Mouse (Mus musculus) fat pad, adult 2 months (tissue): ENCODE results near the gene B4gat1.

Source experiments
- DNase-seq: peaks from one replicate; pipeline ENCODE4 v3.0.0-alpha.2; 2011; ENCODE audit warnings: low read depth, low spot score; ENCODE audit errors: extremely low read depth

Gene B4gat1

DNA sequence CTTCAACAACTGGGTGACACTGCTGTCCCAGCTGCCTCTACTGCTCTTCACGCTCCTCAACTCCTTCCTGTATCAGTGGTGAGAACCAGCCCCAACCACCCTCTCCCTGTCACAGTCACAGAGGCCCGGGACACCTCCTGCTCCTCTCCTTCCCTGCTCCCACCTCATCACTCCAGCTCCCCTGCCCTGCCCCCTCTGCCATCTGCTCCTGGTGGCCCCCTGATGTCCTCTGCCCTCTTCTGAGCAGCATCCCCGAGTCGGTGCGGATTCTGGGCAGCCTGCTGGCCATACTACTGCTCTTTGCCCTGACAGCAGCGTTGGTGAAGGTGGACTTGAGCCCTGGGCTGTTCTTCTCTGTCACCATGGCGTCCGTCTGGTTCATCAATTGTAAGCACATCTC lies 12.5 kb upstream of the B4gat1 start:
- DNase-seq = no peak

- DNase-seq = no peak
Measured at GRCm38 (mm10) chr19:5032686-5033085, 5.9 kb upstream of the B4gat1 start.

DNA sequence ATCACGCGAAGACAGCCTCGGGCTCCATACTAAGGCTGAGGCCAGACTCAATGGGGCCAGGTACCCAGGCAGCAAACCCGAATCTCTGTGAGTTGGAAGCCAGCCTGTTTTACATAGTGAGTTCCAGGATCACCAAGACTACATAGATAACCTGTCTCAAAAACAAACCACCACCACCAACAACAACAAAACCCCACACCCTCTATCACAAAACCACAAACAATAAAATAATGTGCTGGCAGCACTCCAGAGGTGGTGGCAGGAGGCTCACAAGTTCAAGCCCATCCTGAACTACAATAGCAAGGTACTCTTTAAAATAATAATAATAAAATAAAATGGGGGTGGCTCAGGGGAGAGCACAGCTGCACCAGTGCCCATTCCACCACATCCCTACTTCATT lies 2.0 kb upstream of the B4gat1 start:
- no peak for DNase-seq

DNA sequence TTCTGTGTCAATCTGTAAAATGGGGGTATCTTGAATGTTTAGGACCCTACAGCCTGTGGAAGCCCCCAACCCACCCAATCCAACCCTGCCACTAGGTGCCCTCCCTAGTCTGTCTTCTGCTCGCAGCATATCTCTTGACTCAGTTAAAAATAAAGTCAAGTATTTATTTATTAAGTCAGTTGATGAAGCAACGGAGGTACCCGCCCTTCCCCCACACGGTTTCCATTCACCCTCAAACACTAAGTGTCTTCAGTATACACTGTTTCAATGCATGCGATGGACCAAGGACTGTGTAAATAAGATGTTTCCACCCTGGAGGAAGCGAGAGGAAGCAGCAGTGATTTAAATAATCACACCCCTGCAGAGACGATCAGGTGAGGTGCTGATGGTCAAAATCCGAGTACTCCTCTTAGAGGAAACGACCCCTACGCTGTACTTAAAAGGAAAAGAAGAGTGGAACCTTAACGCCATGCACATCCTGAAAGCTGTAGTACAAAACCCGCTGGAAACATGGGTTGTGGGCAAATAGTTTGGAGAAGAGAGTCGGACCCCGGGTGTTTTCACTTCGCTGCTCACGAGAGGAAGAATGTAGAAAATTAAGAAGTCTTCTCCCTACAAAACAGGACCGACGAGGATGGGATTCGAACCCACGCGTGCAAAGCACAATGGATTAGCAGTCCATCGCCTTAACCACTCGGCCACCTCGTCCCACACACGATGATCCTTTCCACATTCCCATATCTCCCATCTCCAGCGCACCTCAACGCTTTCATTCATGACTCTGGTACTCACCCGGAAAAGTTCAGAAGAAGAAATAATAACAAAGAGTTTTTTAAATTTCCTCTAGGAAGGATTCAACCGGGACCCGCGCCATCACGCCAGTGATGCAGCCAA lies 701 bp upstream of the B4gat1 start:
- no peak for DNase-seq

DNA sequence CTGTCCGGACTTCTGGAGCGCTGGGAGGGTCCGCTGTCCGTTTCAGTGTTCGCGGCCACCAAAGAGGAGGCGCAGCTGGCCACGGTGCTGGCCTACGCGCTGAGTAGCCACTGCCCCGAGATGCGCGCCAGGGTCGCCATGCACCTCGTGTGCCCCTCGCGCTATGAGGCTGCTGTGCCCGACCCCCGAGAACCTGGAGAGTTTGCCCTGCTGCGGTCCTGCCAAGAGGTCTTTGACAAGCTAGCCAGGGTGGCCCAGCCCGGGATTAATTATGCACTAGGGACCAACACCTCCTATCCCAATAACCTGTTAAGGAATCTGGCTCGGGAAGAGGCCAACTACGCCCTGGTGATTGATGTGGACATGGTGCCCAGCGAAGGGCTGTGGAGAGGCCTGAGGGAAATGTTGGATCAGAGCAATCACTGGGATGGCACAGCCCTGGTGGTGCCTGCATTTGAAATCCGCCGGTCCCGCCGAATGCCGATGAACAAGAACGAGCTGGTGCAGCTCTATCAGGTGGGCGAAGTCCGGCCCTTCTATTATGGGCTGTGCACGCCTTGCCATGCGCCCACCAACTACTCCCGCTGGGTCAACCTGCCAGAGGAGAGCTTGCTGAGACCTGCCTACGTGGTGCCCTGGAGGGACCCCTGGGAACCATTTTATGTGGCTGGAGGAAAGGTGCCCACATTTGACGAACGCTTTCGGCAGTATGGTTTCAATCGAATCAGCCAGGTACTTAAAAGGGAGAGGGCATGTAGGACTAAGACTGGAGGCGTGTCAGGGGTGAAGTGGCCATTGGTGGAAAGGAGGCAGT lies 882 bp downstream of the B4gat1 start:
- DNase-seq = no peak

DNA sequence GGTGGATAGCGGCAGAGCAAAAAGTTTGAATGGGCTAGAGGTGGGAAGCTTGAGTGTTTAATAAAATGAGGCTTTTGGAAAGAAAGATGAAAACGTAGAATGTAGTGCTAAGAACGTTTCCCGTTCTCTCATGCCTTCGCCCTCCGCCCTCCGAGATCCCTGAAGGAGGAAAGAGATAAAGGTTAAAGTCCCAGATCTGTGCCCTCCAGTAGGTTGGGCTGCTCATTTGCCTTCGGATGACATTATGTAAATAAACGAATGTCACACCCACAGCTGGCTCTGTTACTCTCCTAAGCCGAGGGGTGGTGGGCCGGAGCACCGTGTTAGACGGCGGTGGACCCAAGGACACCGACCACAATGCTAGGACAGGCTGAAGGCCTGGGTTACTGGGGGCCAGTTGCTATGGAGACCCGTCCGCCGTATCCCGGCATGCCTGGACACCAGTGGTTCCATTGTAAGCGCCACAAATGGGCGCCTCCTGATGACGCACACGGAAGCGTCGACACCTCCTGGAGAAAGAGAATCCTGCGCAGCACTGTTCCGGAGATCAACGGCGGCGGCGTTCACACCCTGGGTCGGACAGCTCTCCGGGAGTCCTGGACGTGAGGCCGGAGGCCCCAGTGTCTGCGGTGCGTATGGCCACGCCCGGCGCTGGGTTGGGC lies 2.4 kb downstream of the B4gat1 start, which contains the start of gene Brms1:
Brms1 (plus strand) TSS at position 493 of the 662 bp plus-strand sequence.
- no peak for DNase-seq

GRCm38 (mm10) chr19:5041588-5041987 lies 3.0 kb downstream of the B4gat1 start:
- no peak for DNase-seq

DNA sequence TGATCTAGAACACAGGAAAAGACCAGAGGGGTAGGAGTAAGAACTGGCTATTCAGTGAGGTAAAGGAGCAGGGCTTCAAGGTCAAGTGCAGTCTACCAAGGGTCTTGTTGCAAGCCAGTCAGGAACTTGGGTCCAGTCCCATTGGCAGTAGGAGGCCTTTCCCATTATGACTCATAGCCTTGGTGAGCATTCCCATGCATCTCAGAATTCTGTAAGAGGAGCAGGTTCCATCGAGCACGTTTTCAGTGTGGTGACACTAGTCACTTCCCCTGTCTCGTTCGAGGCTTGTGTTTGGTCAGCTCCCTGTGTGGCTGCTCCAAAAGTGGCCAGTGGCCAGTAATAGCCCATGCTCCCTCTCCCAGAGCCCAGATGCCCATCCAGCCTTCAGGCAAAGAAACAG lies 6.9 kb downstream of the B4gat1 start:
- no peak for DNase-seq

GRCm38 (mm10) chr19:5048138-5049056 lies 9.8 kb downstream of the B4gat1 start:
- no peak for DNase-seq

DNA sequence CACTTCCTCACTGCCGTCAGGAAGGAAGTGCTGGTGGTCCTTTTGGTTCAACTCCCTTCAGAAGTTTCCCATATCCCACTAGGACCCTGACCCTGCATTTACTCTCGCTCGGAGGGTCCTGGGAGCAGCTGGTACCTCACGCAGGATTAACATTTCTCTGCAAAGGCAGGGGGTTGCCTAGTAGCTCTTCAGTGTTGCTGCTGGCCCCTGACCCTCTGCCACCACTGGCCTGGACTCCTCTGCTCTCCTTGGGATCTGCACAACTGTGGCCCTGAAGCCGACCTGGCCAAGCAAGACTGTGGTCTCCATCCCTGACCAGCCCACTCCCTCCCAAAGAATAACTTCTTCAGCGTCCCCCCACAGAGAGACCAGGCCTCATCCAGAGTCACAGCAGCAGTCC lies 10.7 kb downstream of the B4gat1 start:
- no peak for DNase-seq

GRCm38 (mm10) chr19:5050047-5050905 lies 11.7 kb downstream of the B4gat1 start, which contains the start of gene Rin1:
Gene Rin1, plus strand, starts transcription at chr19:5050481.
- DNase-seq = peak; percentile 76

GRCm38 (mm10) chr19:5051031-5051430 lies 12.4 kb downstream of the B4gat1 start:
- no peak for DNase-seq

DNA sequence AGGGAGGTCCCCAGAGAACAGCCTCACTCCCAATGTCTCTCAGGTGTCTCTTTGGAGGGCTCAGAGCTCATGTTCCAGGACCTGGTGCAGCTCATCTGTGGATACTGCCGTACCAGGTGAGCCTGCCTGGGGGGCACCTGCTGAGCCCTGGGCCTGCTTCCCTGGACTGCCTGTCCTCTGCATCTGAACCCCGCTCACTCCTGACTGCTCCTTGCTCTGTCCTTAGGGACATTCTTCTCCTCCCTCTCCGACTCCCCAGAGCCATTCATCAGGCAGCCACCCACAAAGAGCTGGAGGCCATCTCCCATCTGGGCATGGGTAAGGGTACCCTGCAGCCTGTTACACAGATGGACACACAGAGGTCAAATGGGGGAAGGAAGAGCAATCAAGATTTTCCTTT lies 12.9 kb downstream of the B4gat1 start:
- DNase-seq = no peak

- no peak for DNase-seq
Measured at GRCm38 (mm10) chr19:5052166-5052822, 13.7 kb downstream of the B4gat1 start.

DNA sequence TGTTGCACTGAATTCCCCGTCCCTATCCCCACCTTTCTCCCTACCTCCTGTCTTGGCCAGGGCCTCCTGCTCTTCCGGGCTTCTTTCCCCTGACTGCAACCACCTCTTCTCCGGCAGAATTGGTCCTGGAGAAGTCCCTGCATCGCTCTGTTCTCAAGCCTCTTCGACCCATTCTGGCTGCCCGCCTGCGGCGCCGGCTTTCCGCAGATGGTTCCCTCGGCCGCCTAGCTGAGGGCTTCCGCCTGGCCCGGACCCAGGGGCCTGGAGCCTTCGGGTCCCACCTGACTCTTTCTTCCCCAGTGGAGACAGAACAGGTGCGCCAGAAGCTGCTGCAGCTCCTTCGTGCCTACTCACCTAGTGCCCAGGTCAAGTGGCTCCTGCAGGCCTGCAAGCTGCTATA lies 14.2 kb downstream of the B4gat1 start:
- DNase-seq = no peak

- DNase-seq = no peak
Measured at GRCm38 (mm10) chr19:5053909-5054308, 15.3 kb downstream of the B4gat1 start.

GRCm38 (mm10) chr19:5056251-5056650 lies 17.6 kb downstream of the B4gat1 start:
- DNase-seq = no peak

DNA sequence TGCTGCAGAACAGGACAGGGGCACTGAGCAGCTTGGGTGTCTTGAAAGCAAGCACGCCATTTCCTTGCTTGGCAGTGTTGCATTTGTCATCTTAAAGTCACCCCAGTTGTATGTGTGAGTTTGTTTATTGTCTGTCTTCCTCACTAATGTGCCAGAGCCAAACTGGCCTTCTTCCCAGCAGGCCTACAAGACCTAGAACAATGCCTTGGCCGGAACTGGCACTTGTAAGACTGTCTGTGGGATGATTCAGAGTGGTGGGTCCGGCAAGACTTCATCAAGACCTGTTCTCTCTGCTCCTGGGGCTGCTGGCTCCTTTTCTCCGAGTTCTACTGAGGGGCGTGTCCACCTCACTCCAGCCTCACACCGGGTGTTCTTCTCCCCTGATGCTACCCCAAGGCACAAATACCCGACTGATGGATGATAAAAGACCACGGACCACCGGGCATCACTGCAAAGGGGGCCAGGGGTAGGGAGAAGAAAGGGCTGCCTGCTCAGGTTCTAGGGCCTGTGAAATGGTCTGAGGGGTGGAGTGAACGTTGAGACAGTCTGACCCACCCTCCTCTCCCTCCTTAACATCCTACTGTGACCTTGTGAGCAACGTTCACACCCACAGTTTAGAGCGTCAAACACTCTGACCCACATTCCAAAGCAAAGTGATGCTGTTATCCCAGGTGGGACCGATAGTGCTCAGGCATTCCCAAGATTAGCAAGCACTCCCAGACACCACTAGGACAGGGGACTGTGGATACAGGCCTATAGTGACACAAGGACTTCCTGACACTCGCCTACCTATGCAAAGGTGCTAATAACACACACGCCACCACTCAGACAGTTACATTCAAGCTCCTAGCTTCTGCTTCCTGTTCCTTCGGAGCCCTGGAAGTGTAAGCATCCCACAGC lies 19.5 kb downstream of the B4gat1 start:
- DNase-seq = no peak
